Mouse (Mus musculus): ENCODE data around the gene Pik3c2g.

Pik3c2g gene

DNA sequence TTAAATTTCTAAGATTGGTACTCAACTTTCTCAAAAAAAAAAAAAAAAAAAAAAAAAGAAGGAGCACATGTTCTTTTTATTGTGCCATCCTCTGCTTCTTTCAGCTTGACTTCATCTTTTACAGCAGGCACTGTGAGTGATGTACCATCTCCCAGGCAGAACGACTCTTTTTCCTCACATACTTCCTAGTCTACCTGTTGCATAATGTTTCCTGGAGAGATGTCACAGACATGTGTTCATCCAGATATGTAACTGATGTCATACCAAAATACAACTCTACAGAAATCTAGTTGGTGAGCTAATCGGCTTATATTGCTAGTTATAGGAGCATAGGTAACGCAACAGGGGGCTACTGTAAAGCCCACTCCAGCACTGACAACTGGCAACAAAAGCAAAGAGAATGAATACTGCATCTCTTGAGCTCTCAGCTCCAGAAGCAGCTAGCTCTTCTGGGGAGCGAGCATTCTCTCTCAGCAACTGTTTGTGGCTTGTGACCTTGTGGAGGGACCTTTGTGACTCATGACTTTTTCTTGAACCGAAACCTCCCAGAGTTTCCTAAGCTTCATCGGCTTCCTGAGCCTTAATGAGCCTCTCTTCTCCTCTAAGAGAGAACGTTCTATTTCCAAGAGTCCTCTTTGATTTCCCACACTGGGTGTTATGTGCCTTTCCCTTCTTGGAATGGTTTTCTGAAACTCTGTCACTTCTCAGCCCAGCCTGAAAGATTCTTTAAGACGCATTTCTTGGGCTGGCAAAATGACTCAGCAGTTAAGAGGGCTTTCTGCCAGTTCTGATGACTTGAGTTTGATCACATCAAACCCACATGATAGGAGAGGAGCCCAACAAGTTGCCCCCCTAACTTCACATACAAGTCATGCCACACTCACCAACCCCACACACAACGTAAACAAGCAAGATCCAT is 148.9 kb downstream of the Pik3c2g start:
- no peak for DNase-seq (ENCODE audit: low spot score in 2 of 2)

DNA sequence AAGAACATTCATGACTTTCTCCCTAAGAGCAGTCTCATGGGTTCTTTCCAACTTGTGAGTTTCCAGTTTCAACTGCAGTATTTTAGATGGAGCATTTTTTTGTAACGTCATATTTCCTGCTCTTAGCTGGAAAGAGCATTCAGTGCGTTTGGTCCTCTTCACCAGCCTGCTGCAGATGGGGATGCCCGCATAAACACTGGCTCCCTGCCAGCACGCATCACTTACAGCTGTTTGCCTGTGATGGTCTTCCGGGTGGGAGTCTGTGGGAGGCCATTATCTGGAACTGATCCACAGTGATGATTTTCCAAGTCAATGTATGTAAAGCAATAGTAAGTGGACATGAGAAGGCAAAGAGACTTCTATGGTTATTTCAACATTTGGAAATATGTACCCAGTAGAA is 151.3 kb downstream of the Pik3c2g start:
- DNase-seq (ENCODE audit: low spot score in 2 of 2) = peak in 1 of 2 experiments; percentile 44

DNA sequence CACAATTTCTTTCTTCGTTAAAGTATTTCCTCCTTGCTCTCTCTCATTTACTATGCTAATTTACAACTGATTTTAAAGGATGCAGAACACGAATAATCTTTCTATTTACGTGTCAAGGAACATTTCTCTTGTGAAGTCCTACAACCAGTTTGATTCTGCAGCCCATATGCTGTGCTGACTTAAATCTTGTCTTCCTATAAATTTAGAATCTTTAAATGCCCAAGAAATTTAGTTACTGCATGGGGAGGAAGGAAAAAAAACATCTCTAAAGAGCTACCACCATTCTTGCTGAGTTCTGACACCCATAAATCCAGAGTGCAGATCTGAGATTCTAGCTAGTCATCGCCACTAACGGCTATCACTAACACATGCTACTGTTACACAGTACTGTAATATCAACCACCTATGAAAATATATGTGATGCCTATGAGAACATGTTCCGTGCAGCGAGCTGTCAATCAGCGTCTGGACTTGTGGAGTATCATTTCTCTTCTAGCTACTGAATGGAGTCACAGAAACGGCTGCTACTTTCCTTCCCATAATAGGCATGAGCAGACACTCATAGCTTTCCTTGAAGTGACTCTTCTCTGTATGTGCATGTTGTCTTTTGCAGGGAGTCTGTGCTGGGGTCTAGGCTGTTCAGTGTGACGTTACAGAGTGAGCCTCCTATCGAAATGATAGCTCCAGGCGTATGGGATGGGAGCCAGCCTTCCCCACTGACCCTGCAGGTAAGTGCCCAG is 155.8 kb downstream of the Pik3c2g start:
- DNase-seq (ENCODE audit: low spot score in 2 of 2) = no peak

DNA sequence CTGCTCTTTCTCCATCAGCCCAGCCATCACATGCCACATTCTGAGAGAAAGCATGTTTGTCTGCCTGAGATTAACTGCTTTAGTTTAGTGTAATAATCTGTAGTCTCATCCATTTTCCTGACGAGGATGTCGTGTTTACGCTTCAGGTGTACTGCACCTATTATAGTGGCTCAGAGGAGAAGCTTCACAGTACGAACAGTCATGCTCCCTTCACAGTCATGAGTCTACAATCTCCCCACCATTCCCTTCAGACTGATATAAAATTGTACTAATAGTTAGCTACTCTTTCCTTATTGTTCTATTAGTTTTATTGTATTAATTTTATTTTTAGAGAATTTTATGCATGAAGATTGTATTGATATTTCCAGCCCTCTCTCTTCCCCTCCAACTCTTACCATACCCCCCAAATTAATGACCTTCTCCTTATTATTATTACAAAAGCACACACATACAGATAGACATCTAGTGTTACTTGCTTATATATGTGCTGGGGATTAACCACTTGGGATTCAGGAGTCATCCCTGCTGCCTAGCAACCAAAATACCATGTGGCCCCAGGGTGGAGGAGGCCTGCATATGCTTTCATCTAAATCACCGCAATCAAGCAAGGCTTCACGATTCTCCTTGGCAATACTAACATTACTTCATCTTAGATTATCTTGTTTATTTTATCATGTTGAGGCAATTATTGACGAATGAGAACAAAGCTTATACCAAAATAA is 159.9 kb downstream of the Pik3c2g start:
- no peak for DNase-seq (ENCODE audit: low spot score in 2 of 2)

DNA sequence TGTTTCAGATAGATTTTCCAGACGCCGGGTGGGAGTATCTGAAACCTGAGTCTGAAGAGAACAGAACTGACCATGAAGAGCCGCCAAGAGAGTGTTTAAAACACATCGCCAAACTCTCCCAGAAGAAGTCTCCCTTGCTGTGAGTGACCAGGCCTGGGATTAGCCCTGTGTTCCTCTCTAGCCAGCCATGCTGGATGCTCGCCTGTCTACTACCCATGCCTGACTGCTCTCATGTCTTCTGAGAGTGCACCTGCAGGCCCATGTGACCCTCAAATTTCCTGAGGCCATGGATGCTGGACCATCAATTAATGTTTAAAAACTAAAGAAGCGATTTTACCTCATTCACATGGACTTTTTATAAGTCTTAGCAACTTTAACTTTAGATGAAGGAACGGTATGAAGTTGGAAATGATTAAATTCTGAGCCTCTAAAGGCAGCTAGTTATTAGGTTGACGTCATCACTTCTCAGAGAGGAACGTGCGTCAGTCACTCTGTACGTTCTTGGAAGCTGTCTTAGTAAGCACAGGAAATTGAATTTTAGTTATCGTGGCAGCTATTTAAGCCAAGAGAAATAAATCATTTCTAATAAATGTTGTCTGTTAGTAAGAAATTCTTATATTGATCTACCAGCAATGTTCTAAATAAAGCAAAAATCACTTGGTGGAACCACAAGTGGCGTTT is 161.2 kb downstream of the Pik3c2g start:
- no peak for DNase-seq (ENCODE audit: low spot score in 2 of 2)

DNA sequence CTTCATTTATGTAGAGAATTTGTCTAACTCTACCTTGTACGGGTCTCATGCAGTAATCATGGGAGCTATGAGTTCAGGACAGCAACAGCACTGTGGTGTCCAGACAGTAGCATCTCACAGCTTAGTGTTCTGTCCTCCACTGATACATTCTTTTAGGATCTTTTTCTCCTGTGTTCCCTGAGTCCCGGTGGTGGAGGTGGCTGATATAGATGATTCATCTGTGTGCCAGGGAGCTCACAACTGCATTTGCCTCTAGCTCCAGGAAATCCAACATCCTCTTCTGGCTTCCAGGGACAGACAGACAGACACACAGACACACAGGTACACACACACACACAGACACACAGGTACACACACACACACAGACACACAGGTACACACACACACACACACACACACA is 163.6 kb downstream of the Pik3c2g start:
- no peak for DNase-seq (ENCODE audit: low spot score in 2 of 2)

DNA sequence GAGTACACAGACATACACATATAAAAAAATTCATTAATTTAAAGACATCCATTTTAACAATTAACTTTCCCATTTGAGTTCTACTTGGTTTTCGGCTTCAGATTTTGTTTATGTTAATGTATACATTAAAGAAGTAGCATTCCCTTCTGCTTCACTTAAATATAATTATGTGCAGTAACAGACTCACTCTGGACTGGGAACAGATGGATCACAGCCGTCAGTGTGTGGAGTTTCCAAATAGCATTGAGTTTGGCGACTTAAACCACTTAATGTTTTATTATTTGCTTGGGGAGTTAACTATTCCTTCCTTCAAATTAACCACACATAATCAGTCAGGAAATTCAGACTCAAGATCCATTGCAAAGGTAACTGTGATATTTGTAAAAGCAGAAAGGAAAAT is 164.0 kb downstream of the Pik3c2g start:
- DNase-seq (ENCODE audit: low spot score in 2 of 2) = peak in 1 of 2 experiments; percentile 46

DNA sequence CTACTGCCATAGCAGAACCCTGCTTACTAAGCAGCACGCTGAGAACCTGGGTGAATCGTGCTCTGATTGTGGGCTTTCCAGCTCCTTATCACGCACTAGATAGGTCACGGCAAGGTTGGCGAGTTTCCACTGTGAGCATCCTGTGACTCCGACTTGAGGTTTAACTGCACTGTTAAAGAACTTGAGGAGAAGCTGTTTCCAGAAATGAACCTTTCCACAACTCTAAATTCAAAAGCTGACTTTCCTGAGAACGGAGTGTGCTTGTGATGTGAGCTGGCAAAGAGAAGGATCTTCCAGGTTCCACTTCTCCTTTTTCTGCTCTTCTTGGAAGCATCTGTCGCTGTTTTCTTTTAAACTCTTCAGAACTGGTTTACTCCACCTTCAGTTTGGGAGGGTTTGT is 170.9 kb downstream of the Pik3c2g start:
- DNase-seq (ENCODE audit: low spot score in 2 of 2) = no peak

DNA sequence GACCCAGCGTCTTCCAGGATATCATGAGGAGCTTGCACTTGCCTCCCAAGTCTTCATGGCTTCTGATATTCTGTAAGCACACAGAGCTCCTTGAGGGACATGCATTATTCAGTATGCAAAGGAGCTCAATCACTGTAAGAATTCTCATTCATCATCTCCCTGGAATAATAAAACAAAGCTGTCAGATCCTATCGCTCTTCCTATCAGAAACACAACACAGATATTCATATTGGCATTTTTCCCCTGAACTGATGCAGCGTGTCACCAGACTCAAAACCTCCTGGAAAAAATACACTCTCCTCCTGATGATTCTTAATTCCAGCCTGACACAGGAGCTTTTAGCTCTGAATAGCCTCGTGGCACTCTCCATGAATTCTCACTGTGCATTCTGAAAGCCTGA is 174.0 kb downstream of the Pik3c2g start:
- no peak for DNase-seq (ENCODE audit: low spot score in 2 of 2)

DNA sequence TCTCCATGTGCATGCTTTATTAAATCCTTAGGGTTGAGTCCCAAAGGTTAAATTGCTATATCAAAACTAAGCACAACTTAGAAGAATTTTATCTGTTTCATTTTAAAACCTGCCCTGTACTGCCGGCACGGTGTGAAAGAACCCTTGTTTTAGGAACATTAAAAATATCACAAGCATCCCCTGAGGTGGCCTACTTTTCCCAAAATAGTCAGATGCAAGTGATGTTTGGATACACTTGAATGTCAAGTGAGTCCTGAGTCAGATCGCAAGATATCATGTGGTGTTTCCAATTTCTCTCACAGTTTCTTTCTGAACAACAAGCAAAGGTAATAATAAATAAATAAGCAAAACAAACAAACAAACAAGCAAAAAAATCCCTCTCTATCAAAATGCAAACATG is 177.4 kb downstream of the Pik3c2g start:
- no peak for DNase-seq (ENCODE audit: low spot score in 2 of 2)

DNA sequence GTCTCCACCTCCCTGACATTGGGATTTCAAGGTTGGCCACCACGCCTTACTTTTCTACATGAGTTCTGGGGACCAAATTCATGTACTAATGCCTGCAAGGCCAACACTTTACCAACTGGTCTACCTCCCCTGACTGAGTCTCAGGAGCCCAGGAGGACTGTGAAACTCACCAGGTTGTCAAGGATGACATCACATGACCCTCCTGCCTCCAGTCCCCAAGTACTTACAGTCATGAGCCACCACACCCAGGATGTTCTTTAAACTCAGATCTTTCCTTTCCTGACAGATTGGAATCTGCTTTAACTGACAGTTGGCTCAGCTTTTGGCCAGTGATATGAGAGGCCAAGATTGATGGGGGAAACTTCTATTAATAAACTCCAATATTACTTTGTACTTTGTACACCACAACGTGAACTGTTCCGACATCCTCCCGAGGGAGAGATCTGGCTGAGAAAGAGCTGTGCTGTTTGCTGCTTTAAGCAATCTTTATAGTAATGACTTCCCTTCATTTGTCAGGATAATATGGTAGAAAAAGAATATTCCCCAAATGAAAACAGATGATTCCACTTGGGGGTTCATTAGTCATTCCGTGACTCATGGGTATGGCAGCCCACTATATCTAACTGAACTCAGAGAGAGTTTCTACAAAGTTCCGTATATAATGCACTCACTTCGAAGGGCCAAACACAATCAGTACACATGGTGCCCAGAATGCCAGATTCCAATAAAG is 182.9 kb downstream of the Pik3c2g start:
- no peak for DNase-seq (ENCODE audit: low spot score in 2 of 2)

DNA sequence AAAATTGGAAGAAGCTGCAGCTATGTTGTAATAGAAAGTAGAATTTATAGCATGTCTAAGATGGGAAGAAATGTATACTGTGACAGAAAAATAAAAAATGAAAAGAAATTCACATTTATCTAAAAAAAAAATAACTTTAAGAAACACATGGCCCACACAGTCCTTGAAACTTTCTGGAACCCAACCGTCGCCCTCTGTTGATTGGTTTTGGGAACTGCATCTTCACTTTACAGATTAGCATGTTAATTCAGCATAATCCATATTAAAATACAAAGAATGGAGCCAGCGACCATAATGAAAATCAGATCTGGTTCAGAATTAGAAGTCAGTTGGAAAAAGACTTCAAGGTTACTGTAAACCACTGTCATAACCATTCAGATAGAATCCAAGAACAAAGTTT is 183.5 kb downstream of the Pik3c2g start:
- no peak for DNase-seq (ENCODE audit: low spot score in 2 of 2)

DNA sequence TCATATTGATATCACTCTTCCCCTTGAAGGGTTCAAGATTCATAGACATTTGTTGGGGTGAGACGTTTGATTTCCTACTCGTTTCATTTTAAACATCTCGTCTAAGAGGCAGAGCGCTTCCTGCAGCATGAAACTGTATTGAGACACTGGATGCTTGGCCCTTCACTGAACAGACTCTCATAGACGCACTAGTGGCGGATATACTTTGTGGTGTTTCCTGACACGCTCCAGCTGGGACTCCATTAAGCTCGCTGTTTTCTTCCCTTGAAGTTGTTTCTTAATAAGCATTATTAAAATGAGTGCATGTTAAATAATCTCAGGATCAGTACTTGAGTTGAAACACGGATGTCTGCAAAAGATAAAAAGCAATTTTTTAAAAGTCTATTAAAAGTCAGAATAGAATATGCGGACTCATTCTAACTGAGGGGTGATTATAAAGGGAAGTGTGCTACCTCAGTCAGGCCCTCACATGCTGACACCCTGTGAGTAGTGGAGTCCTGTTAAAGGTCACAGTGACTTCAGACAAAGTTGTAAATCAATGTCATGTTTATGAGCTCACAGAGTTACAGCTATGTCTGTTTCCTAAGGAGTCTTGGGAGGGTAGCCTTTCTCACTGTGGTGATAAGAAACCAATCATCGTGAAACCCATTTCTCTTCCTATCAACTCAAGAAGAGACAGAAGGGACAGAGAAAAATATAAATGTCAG is 190.7 kb downstream of the Pik3c2g start:
- no peak for DNase-seq (ENCODE audit: low spot score in 2 of 2)

DNA sequence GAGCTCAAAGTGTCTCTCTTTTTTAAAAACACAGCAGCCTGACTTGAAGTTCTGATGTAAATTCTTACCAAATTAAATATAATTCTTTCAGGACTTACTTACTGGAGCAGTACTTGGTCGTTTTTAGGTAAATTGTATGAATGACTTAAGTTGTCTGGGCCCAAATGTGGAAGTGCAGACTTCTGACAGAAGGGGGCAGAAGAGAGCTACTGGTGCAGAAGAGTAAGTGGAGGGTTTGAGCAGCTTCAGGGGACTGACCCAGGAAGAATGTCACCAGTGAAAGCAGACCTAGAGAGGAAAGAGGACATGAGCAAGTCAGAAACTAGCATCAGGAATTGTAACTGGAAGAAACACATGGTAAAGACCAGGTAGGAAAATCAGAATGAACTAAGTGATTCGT is 193.0 kb downstream of the Pik3c2g start:
- no peak for DNase-seq (ENCODE audit: low spot score in 2 of 2)

DNA sequence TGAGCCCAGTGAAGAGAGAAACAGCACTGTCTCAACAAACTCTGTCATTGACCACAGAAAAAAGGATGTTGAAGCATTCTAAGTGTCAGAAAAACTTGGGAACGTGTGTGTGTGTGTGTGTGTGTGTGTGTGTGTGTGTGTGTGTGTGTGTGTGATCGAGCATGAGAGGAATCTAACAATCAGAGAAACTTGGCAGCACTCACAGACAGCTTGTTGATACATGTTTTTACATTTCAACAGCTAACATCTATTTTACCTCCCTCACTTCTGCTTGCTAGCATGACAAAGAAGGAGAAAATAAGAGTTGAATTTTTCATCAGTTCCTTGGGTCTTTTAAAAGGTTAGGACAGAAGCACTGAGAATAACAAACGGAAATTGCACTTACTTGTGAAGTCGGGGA is 202.5 kb downstream of the Pik3c2g start:
- no peak for DNase-seq (ENCODE audit: low spot score in 2 of 2)

DNA sequence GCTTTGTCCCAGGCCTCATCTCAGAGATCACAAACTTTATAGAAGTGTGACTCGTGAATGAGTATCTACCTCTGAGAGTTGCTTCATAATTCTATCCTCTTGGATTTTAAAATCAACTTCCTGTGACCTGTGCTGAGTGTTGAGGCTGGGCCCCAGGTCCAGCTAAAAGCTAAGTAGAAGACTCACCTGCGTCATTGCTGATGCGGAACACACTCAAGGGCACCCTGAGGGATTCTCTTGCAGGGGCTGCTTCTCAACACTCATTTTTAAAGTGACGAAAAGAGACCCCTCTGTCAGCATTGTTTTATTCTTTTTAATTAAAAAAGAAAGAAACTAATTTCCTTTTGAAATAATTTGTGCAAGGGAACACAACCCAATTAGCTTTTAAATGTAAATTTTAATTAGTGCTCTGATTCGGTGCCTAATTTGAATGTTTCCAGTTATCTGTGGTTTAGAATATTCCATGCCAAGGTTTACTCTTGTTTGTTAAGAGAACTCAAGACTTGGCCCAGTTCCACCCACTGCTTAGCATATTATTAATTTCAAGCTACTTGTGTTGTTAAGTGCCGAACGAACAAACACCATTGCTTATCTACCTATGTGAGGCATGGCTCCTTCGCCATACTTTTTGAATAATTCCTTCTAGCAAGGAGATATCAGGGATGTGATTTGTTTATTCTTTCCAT is 212.7 kb downstream of the Pik3c2g start:
- peak in 1 of 2 experiments; percentile 24 for DNase-seq (ENCODE audit: low spot score in 2 of 2)

DNA sequence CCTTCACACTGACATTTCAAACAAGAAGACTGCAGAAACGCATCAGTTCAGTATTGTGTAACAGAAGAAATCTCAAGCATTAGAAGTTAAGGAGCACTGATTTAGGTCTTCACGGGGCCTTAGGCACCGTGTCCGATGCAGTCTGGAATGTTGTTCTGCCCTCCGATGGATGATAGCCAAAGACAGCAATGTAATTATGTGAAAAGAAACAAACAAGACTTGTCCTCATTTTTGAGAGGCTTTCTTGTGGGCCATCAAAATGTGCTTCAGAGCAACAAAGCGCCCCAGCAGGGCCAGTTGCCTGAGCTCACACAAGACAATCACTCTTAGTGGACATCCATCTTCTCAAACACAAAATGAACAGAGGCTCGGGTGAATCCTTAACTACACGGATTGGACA is 234.9 kb downstream of the Pik3c2g start:
- DNase-seq (ENCODE audit: low spot score in 2 of 2) = no peak

DNA sequence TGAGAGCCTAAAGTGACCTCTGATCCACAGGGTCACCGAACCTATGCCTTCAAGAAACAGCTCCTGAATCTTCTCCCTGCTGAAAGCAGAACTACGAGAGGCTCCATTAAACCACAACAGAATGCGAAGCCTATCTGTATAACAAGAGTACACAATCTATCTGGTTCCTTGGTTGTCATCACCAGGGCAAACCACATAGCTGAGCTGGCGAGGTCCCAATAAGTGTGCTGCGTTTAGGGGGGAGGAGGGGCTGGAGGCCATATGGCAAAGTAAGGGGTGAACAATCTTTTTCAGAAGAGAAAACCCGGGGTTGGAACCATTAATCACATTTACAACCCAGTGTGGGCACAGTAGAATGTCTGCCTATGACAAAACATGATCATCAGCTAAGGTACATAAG is 251.2 kb downstream of the Pik3c2g start:
- DNase-seq (ENCODE audit: low spot score in 2 of 2) = no peak

DNA sequence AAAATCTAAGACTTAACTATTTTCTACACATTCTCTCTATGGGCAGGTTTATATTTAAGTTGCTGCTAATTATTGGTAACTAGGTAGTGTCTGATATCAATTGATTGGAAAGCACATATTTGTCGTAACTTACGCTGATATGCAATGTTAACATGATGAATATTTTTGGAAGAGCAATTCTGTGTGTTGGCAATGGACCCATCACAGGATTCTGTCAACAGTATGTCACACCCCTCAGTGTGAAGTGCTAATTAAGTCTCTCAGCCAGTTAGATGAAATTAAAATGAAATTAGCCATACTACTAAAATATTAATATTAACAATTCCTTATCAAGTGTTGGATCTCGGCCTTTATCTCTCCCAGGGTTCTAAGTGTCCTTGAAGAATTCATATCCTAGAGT is 251.7 kb downstream of the Pik3c2g start:
- DNase-seq (ENCODE audit: low spot score in 2 of 2) = no peak

DNA sequence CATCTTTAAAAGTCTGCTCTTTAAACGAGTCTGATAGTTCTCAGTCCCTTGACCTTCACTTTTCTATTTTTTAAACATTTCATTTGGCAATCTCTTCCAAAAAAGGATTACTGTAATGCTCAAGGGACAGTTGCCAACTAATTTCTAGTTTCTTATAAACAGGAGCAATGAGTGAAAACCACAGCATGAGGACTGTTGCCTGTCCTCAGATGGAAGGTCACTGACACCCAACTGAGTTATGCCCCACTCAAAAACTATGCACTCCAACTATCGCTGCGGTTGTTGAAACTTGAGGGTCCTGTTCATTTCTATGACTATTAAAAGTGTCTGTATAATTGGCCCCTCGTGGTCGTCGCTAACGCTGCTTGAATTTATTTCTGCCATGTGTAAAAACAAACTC is 252.9 kb downstream of the Pik3c2g start:
- no peak for DNase-seq (ENCODE audit: low spot score in 2 of 2)
